Mouse (Mus musculus): ENCODE results near the gene H2-T23. TPM values are rescaled to one million over a fixed set of nuclear protein-coding genes. Genes with fewer than 3 reads are reported as not detected.
"Not testable (repeated sequence)": the region's sequence is repeated elsewhere in the genome, so short reads cannot be mapped to it uniquely, and the experiment has no call there.

Gene H2-T23
- total and polyA plus RNA-seq, 3 experiments, result 21.8 to 42.1 (median 38.8) TPM

- TF ChIP-seq CTCF (conservative IDR thresholded peaks at IDR 0.05 in 1 of 2, IDR thresholded peaks at IDR 0.05 in 1 of 2; ENCODE audit: low read depth in 2 of 2, low read length in 2 of 2), result no peak
- TF ChIP-seq ZKSCAN1 (IDR thresholded peaks at IDR 0.05; ENCODE audit: borderline replicate concordance, low read depth, low read length), result no peak
- TF ChIP-seq HCFC1 (IDR thresholded peaks at IDR 0.05; ENCODE audit: low read depth, low read length), result no peak
- TF ChIP-seq RAD21 (IDR thresholded peaks at IDR 0.05; ENCODE audit: low read depth, low read length), result no peak
- TF ChIP-seq SMC3 (IDR thresholded peaks at IDR 0.05; ENCODE audit: low read depth, low read length), result no peak
- TF ChIP-seq TBP (conservative IDR thresholded peaks at IDR 0.05; ENCODE audit: low read depth, low read length), result no peak
- no peak for TF ChIP-seq ETS1 (conservative IDR thresholded peaks at IDR 0.05; ENCODE audit: low read depth, low read length)
- TF ChIP-seq MYC (IDR thresholded peaks at IDR 0.05; ENCODE audit: low read depth, low read length), result no peak
- TF ChIP-seq UBTF (IDR thresholded peaks at IDR 0.05; ENCODE audit: low read depth, low read length), result no peak
- dilution Hi-C loops (cut with MboI; ENCODE audit: extremely low pct_ligation_motif_present, extremely low pct_unique_long_range_greater_than_20kb, low sequenced_read_pairs), result no loop called here
- H3K27ac ChIP-seq (ENCODE audit: insufficient read depth, low read depth), result peak overlapping the region; percentile 17; the same call in 1 of the 2 replicates
These were observed 10.6 kb upstream of the H2-T23 start for GRCm38 (mm10) chr17:36043286-36043685.

GRCm38 (mm10) chr17:36042610-36043169, 10.0 kb upstream of the H2-T23 start, which contains the start of the genes H2-T22 and Gm6034:
Gene H2-T22, minus strand, starts transcription at chr17:36042747.
Gene Gm6034, plus strand, starts transcription at chr17:36042961.
- dilution Hi-C loops (cut with MboI; ENCODE audit: extremely low pct_ligation_motif_present, extremely low pct_unique_long_range_greater_than_20kb, low sequenced_read_pairs), result not testable (repeated sequence)

More at GRCm38 (mm10) chr17:36043286-36043685, 10.6 kb upstream of the H2-T23 start:
- Histone ChIP-seq H3K9ac (ENCODE audit: insufficient read depth, low read depth) (peak overlapping the region; percentile 97), H3K27me3 (replicated peaks) (no peaks in the 10 kb centered on the region), H3K4me3 (replicated peaks in 1 of 3; ENCODE audit: low read depth in 2 of 3, low read length in 2 of 3, poor library complexity in 1 of 3) (peak overlapping the region; percentile 51 to 67 (median 63)), H3K9me3 (replicated peaks; ENCODE audit: low read length) (no peaks in the 10 kb centered on the region), H3K79me2 (replicated peaks; ENCODE audit: control insufficient read depth, extremely low read depth, insufficient read depth, poor library complexity, severe bottlenecking) (peaks cover 3% of the 10 kb centered on the region; the same call in 1 of the 2 replicates), H3K36me3 (replicated peaks in 1 of 2; ENCODE audit: control insufficient read depth in 1 of 2, insufficient read depth in 1 of 2, low read length in 1 of 2) (no peaks in the 10 kb centered on the region), H3K4me1 (ENCODE audit: control insufficient read depth in 1 of 2, insufficient read depth in 2 of 2) (no peaks in the 10 kb centered on the region), H3K4me2 (ENCODE audit: insufficient read depth, low read depth, poor library complexity, severe bottlenecking) (no peak overlapping the region)
- in situ Hi-C loops (cut with MboI; ENCODE audit: low pct_ligation_motif_present, low pct_unique_long_range_greater_than_20kb, low sequenced_read_pairs), result no loop called here
- no peak for DNase-seq (ENCODE audit: extremely low read depth)

DNA sequence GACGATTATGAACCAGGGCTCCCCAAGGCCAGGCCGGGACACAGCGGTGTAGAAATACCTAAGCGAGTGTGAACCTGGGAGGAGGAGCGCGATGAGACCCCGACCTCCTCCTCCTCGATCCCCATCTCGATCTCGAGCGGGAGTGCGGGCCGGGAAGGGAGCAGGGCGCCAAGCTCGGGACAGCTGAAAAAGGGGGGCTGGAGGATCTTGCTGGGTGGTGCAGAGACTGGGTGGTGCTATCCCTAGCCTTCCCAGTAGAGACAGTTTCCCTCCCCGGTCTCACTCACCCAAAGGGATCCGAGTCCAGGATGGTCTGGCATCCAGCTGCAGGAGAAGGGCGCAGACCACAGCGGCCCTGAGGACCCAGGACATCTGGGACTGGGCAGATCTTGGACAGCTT, 9.4 kb upstream of the H2-T23 start:
- H3K27ac ChIP-seq (ENCODE audit: insufficient read depth, low read depth); H3K27me3 ChIP-seq (replicated peaks); H3K79me2 ChIP-seq (replicated peaks; ENCODE audit: control insufficient read depth, extremely low read depth, insufficient read depth, poor library complexity, severe bottlenecking); H3K4me1 ChIP-seq (ENCODE audit: control insufficient read depth in 1 of 2, insufficient read depth in 2 of 2); DNase-seq (ENCODE audit: extremely low read depth); H3K4me2 ChIP-seq (ENCODE audit: insufficient read depth, low read depth, poor library complexity, severe bottlenecking); H3K9me3 ChIP-seq (replicated peaks; ENCODE audit: low read length); H3K36me3 ChIP-seq (replicated peaks in 1 of 2; ENCODE audit: control insufficient read depth in 1 of 2, insufficient read depth in 1 of 2, low read length in 1 of 2); in situ Hi-C loops (cut with MboI; ENCODE audit: low pct_ligation_motif_present, low pct_unique_long_range_greater_than_20kb, low sequenced_read_pairs); dilution Hi-C loops (cut with MboI; ENCODE audit: extremely low pct_ligation_motif_present, extremely low pct_unique_long_range_greater_than_20kb, low sequenced_read_pairs): not testable (repeated sequence)
- Histone ChIP-seq H3K9ac (ENCODE audit: insufficient read depth, low read depth) (peak overlapping the region; percentile 69; the same call in 1 of the 2 replicates), H3K4me3 (replicated peaks in 1 of 3; ENCODE audit: low read depth in 2 of 3, low read length in 2 of 3, poor library complexity in 1 of 3) (peak overlapping the region in 2 of 3 experiments; percentile 38 to 52)
- peak; percentile 37; the same call in 1 of the 2 replicates for TF ChIP-seq POLR2A (IDR thresholded peaks at IDR 0.05; ENCODE audit: low read depth, low read length)

More at GRCm38 (mm10) chr17:36042610-36043169, 10.0 kb upstream of the H2-T23 start, which contains the start of the genes H2-T22 and Gm6034:
- Histone ChIP-seq H3K9ac (ENCODE audit: insufficient read depth, low read depth) (peak within 1 kb of the TSS; percentile 97), H3K4me3 (replicated peaks in 1 of 3; ENCODE audit: low read depth in 2 of 3, low read length in 2 of 3, poor library complexity in 1 of 3) (peak within 1 kb of the TSS; percentile 51 to 67 (median 63)), H3K4me2 (ENCODE audit: insufficient read depth, low read depth, poor library complexity, severe bottlenecking) (0 out of 2 replicates have a peak within 1 kb of the TSS, but pooled peaks have one; percentile 3), H3K27ac (ENCODE audit: insufficient read depth, low read depth) (peak within 1 kb of the TSS; percentile 17)
- H3K27me3 ChIP-seq (replicated peaks); in situ Hi-C loops (cut with MboI; ENCODE audit: low pct_ligation_motif_present, low pct_unique_long_range_greater_than_20kb, low sequenced_read_pairs); H3K9me3 ChIP-seq (replicated peaks; ENCODE audit: low read length); H3K4me1 ChIP-seq (ENCODE audit: control insufficient read depth in 1 of 2, insufficient read depth in 2 of 2); H3K36me3 ChIP-seq (replicated peaks in 1 of 2; ENCODE audit: control insufficient read depth in 1 of 2, insufficient read depth in 1 of 2, low read length in 1 of 2); H3K79me2 ChIP-seq (replicated peaks; ENCODE audit: control insufficient read depth, extremely low read depth, insufficient read depth, poor library complexity, severe bottlenecking): not testable (repeated sequence)
- TF ChIP-seq POLR2A (IDR thresholded peaks at IDR 0.05; ENCODE audit: low read depth, low read length) (peak; percentile 41; the same call in 1 of the 2 replicates), MAFK (IDR thresholded peaks at IDR 0.05; ENCODE audit: insufficient replicate concordance, low read length) (peak; percentile 73), IRF4 (IDR thresholded peaks at IDR 0.05; ENCODE audit: low read depth, low read length) (peak; percentile 83), E2F4 (IDR thresholded peaks at IDR 0.05; ENCODE audit: insufficient replicate concordance, low read depth, low read length) (0 out of 2 replicates have a peak, but pooled peaks have one; percentile 31), ETS1 (conservative IDR thresholded peaks at IDR 0.05; ENCODE audit: low read depth, low read length) (peak; percentile 59; the same call in 1 of the 2 replicates), CHD2 (IDR thresholded peaks at IDR 0.05; ENCODE audit: low read length) (peak; percentile 91), TBP (conservative IDR thresholded peaks at IDR 0.05; ENCODE audit: low read depth, low read length) (0 out of 2 replicates have a peak, but pooled peaks have one; percentile 39)
- DNase-seq (ENCODE audit: extremely low read depth), result peak; percentile 95

DNA sequence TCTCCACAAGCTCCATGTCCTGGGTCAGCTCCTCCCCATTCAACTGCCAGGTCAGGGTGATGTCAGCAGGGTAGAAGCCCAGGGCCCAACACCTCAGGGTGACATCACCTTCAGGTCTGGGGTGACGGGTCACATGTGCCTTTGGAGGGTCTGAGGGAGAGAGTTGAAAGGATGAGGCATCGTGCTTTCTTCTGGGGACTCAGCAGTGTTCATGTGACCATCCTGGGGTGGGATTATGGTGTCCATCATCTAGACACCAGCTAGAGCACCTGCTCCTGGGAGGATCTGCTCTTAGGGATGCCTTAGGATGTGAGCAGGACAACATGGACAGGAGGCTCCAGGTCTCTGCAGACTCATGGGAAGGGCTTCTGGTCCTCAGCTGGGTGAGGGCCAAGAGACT, 7.9 kb upstream of the H2-T23 start:
- H3K4me1 ChIP-seq (ENCODE audit: control insufficient read depth in 1 of 2, insufficient read depth in 2 of 2); H3K79me2 ChIP-seq (replicated peaks; ENCODE audit: control insufficient read depth, extremely low read depth, insufficient read depth, poor library complexity, severe bottlenecking); H3K36me3 ChIP-seq (replicated peaks in 1 of 2; ENCODE audit: control insufficient read depth in 1 of 2, insufficient read depth in 1 of 2, low read length in 1 of 2); H3K27me3 ChIP-seq (replicated peaks); dilution Hi-C loops (cut with MboI; ENCODE audit: extremely low pct_ligation_motif_present, extremely low pct_unique_long_range_greater_than_20kb, low sequenced_read_pairs); H3K4me3 ChIP-seq (replicated peaks in 1 of 3; ENCODE audit: low read depth in 2 of 3, low read length in 2 of 3, poor library complexity in 1 of 3); in situ Hi-C loops (cut with MboI; ENCODE audit: low pct_ligation_motif_present, low pct_unique_long_range_greater_than_20kb, low sequenced_read_pairs); DNase-seq (ENCODE audit: extremely low read depth); H3K9me3 ChIP-seq (replicated peaks; ENCODE audit: low read length); H3K4me2 ChIP-seq (ENCODE audit: insufficient read depth, low read depth, poor library complexity, severe bottlenecking); H3K9ac ChIP-seq (ENCODE audit: insufficient read depth, low read depth); H3K27ac ChIP-seq (ENCODE audit: insufficient read depth, low read depth): not testable (repeated sequence)
